Mouse (Mus musculus): Measurements from ENCODE around the gene Tac4.

Gene Tac4

GRCm38 (mm10) chr11:95311425-95311807, 50.1 kb downstream of the Tac4 start:
- no peak for DNase-seq (ENCODE audit: low read depth, low spot score)

- DNase-seq (ENCODE audit: low read depth, low spot score), result no peak
Observed at GRCm38 (mm10) chr11:95315215-95315955, 54.1 kb downstream of the Tac4 start.

- DNase-seq (ENCODE audit: low read depth, low spot score), result no peak
Observed at GRCm38 (mm10) chr11:95318116-95318515, 56.8 kb downstream of the Tac4 start.
